Mouse (Mus musculus): ENCODE results near the gene Dpm1. TPM values are rescaled to one million over a fixed set of nuclear protein-coding genes. Genes with fewer than 3 reads are reported as not detected.

The Dpm1 gene
- polyA plus RNA-seq (2015; fragmentation: Nextera tagmentation; extraction: Ambion mirVana), result 85.6 and 107 TPM in 2 replicates

GRCm38 (mm10) chr2:168230026-168230728 lies at the start of gene Dpm1, which contains the start of the genes Gm20716 and Mocs3:
TSS of gene Dpm1 (minus strand) at chr2:168230591.
TSS of gene Gm20716 (minus strand) at chr2:168230364.
TSS of gene Mocs3 (plus strand) at chr2:168230622.
- peak; percentile 85 for ATAC-seq (replicated peaks; ENCODE audit: low FRiP score)
- Histone ChIP-seq H3K27me3 (no peaks in the 10 kb centered on the region), H3K4me2 (peak within 1 kb of the TSS; percentile 99), H3K9me3 (replicated peaks) (no peaks in the 10 kb centered on the region), H3K4me1 (peaks cover 39% of the 10 kb centered on the region), H3K4me3 (replicated peaks) (peak within 1 kb of the TSS; percentile 68), H3K27ac (peak within 1 kb of the TSS; percentile 98), H3K36me3 (peaks cover 45% of the 10 kb centered on the region), H3K9ac (peak within 1 kb of the TSS; percentile 78)
- under 1% methylated on average over 73 of the region's 73 CpGs for WGBS

- no peaks in the 10 kb centered on the region for H3K36me3 ChIP-seq
- no peaks in the 10 kb centered on the region for H3K9me3 ChIP-seq (replicated peaks)
- H3K27me3 ChIP-seq, result peaks cover 63% of the 10 kb centered on the region
- no peak overlapping the region for H3K4me2 ChIP-seq
- WGBS, result 11% methylated on average over 11 of the region's 11 CpGs
- no peak for ATAC-seq (replicated peaks; ENCODE audit: low FRiP score)
- no peak overlapping the region for H3K27ac ChIP-seq
- no peak overlapping the region for H3K4me3 ChIP-seq (replicated peaks)
- no peak overlapping the region for H3K9ac ChIP-seq
- 0 out of 2 replicates have a peak, but pooled peaks cover 5% of the 10 kb centered on the region for H3K4me1 ChIP-seq
Measured at GRCm38 (mm10) chr2:168274374-168274935, 44.1 kb upstream of the Dpm1 start.

GRCm38 (mm10) chr2:168273387-168273786 lies 43.0 kb upstream of the Dpm1 start:
- Histone ChIP-seq H3K9ac (no peak overlapping the region), H3K4me3 (replicated peaks) (no peak overlapping the region), H3K4me2 (no peak overlapping the region), H3K4me1 (0 out of 2 replicates have a peak, but pooled peaks cover 8% of the 10 kb centered on the region), H3K36me3 (no peaks in the 10 kb centered on the region), H3K27ac (no peak overlapping the region), H3K27me3 (peaks cover 61% of the 10 kb centered on the region), H3K9me3 (replicated peaks) (no peaks in the 10 kb centered on the region)
- 40% methylated on average over 9 of the region's 9 CpGs for WGBS
- ATAC-seq (replicated peaks; ENCODE audit: low FRiP score), result no peak

- Histone ChIP-seq H3K4me1 (0 out of 2 replicates have a peak, but pooled peaks cover 8% of the 10 kb centered on the region), H3K4me2 (peak overlapping the region; percentile 48), H3K4me3 (replicated peaks) (0 out of 2 replicates have a peak overlapping the region, but pooled peaks have one; percentile 6), H3K9me3 (replicated peaks) (no peaks in the 10 kb centered on the region), H3K9ac (no peak overlapping the region), H3K27me3 (peaks cover 20% of the 10 kb centered on the region), H3K27ac (no peak overlapping the region), H3K36me3 (no peaks in the 10 kb centered on the region)
- 35% methylated on average over 7 of the region's 7 CpGs for WGBS
- ATAC-seq (replicated peaks; ENCODE audit: low FRiP score), result no peak
Measured at GRCm38 (mm10) chr2:168268033-168268432, 37.6 kb upstream of the Dpm1 start.

GRCm38 (mm10) chr2:168260900-168261299 lies 30.5 kb upstream of the Dpm1 start:
- 92% methylated on average over 10 of the region's 10 CpGs for WGBS
- H3K4me2 ChIP-seq, result no peak overlapping the region
- H3K27ac ChIP-seq, result no peak overlapping the region
- peaks cover 13% of the 10 kb centered on the region for H3K27me3 ChIP-seq
- H3K9ac ChIP-seq, result no peak overlapping the region
- no peak overlapping the region for H3K4me3 ChIP-seq (replicated peaks)
- H3K36me3 ChIP-seq, result no peaks in the 10 kb centered on the region
- 0 out of 2 replicates have a peak, but pooled peaks cover 4% of the 10 kb centered on the region for H3K4me1 ChIP-seq
- no peaks in the 10 kb centered on the region for H3K9me3 ChIP-seq (replicated peaks)
- no peak for ATAC-seq (replicated peaks; ENCODE audit: low FRiP score)

GRCm38 (mm10) chr2:168260124-168260523 lies 29.7 kb upstream of the Dpm1 start:
- peaks cover 13% of the 10 kb centered on the region for H3K27me3 ChIP-seq
- no peaks in the 10 kb centered on the region for H3K9me3 ChIP-seq (replicated peaks)
- H3K4me3 ChIP-seq (replicated peaks), result no peak overlapping the region
- no peak overlapping the region for H3K4me2 ChIP-seq
- ATAC-seq (replicated peaks; ENCODE audit: low FRiP score), result no peak
- H3K9ac ChIP-seq, result no peak overlapping the region
- 0 out of 2 replicates have a peak, but pooled peaks cover 4% of the 10 kb centered on the region for H3K4me1 ChIP-seq
- H3K36me3 ChIP-seq, result no peaks in the 10 kb centered on the region
- 74% methylated on average over 3 of the region's 3 CpGs for WGBS
- H3K27ac ChIP-seq, result no peak overlapping the region

- peaks cover 13% of the 10 kb centered on the region for H3K27me3 ChIP-seq
- no peak overlapping the region for H3K27ac ChIP-seq
- no peak overlapping the region for H3K9ac ChIP-seq
- no peak overlapping the region for H3K4me3 ChIP-seq (replicated peaks)
- ATAC-seq (replicated peaks; ENCODE audit: low FRiP score), result no peak
- H3K4me2 ChIP-seq, result no peak overlapping the region
- 92% methylated on average over 8 of the region's 8 CpGs for WGBS
- no peaks in the 10 kb centered on the region for H3K9me3 ChIP-seq (replicated peaks)
- no peaks in the 10 kb centered on the region for H3K36me3 ChIP-seq
- 0 out of 2 replicates have a peak, but pooled peaks cover 4% of the 10 kb centered on the region for H3K4me1 ChIP-seq
Measured at GRCm38 (mm10) chr2:168259046-168259445, 28.7 kb upstream of the Dpm1 start.

- Histone ChIP-seq H3K4me2 (no peak overlapping the region), H3K4me3 (replicated peaks) (no peak overlapping the region), H3K4me1 (no peaks in the 10 kb centered on the region), H3K9me3 (replicated peaks) (no peaks in the 10 kb centered on the region), H3K27me3 (peaks cover 4% of the 10 kb centered on the region; the same call in 1 of the 2 replicates), H3K27ac (no peak overlapping the region), H3K36me3 (no peaks in the 10 kb centered on the region), H3K9ac (no peak overlapping the region)
- WGBS, result 87% methylated on average over 4 of the region's 4 CpGs
- no peak for ATAC-seq (replicated peaks; ENCODE audit: low FRiP score)
Measured at GRCm38 (mm10) chr2:168257188-168257587, 26.8 kb upstream of the Dpm1 start.

GRCm38 (mm10) chr2:168256506-168256905 lies 26.1 kb upstream of the Dpm1 start:
- H3K9ac ChIP-seq, result no peak overlapping the region
- H3K36me3 ChIP-seq, result no peaks in the 10 kb centered on the region
- H3K27me3 ChIP-seq, result peaks cover under 1% of the 10 kb centered on the region; the same call in 1 of the 2 replicates
- no peak for ATAC-seq (replicated peaks; ENCODE audit: low FRiP score)
- H3K4me2 ChIP-seq, result no peak overlapping the region
- H3K9me3 ChIP-seq (replicated peaks), result no peaks in the 10 kb centered on the region
- no peaks in the 10 kb centered on the region for H3K4me1 ChIP-seq
- no peak overlapping the region for H3K4me3 ChIP-seq (replicated peaks)
- no peak overlapping the region for H3K27ac ChIP-seq
- WGBS, result 74% methylated on average over 3 of the region's 3 CpGs

GRCm38 (mm10) chr2:168253822-168254221 lies 23.4 kb upstream of the Dpm1 start:
- Histone ChIP-seq H3K4me3 (replicated peaks) (no peak overlapping the region), H3K4me1 (0 out of 2 replicates have a peak, but pooled peaks cover 4% of the 10 kb centered on the region), H3K27ac (no peak overlapping the region), H3K27me3 (0 out of 2 replicates have a peak, but pooled peaks cover 4% of the 10 kb centered on the region), H3K36me3 (no peaks in the 10 kb centered on the region), H3K9ac (no peak overlapping the region), H3K9me3 (replicated peaks) (no peaks in the 10 kb centered on the region), H3K4me2 (no peak overlapping the region)
- ATAC-seq (replicated peaks; ENCODE audit: low FRiP score), result no peak
- 38% methylated on average over 7 of the region's 7 CpGs for WGBS

GRCm38 (mm10) chr2:168252639-168253292 lies 22.4 kb upstream of the Dpm1 start:
- Histone ChIP-seq H3K9me3 (replicated peaks) (no peaks in the 10 kb centered on the region), H3K36me3 (no peaks in the 10 kb centered on the region), H3K4me3 (replicated peaks) (no peak overlapping the region; the same call in 1 of the 2 replicates), H3K9ac (no peak overlapping the region), H3K27me3 (0 out of 2 replicates have a peak, but pooled peaks cover 4% of the 10 kb centered on the region), H3K4me2 (peak overlapping the region; percentile 34; the same call in 1 of the 2 replicates), H3K4me1 (0 out of 2 replicates have a peak, but pooled peaks cover 4% of the 10 kb centered on the region), H3K27ac (no peak overlapping the region)
- ATAC-seq (replicated peaks; ENCODE audit: low FRiP score), result 0 out of 2 replicates have a peak, but pooled peaks have one; percentile 41
- WGBS, result 14% methylated on average over 16 of the region's 16 CpGs
